Mouse (Mus musculus) megakaryocyte, embryonic 14.5 days (primary cell): ENCODE data around the gene Cldn13.

Experiments
- FLI1 ChIP-seq: IDR thresholded peaks from 2 replicates; pipeline ENCODE4 v1.6.1; 2012; ENCODE audit warnings: low read length, inconsistent platforms, mixed read lengths
- GATA1 ChIP-seq: IDR thresholded peaks from 3 replicates; pipeline ENCODE4 v1.6.1; 2012; ENCODE audit warnings: mixed read lengths, low read length, inconsistent platforms, borderline replicate concordance

DNA sequence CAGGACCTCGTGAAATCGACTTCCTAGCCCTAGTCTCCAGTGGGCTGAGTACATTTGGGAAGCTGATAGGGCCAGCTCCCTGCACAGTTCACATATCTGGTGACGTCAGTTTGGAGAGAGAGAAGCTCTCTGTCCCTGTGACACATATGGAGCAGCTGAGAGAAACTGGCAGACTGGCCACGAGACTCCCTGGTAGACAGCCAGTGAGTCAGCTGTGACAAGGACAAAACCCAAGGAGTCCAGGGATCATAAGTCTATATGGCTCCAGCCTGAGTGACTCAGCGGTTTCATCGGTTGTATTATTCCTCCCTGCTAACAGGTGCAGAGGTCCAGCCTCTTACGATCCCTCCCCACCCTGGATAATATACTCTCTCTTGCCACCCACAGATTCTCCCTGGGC lies 43.8 kb upstream of the Cldn13 start:
- TF ChIP-seq GATA1 (no peak), FLI1 (no peak)
